Mouse (Mus musculus): Measurements from ENCODE around the gene Crocc2. TPM values are rescaled to one million over a fixed set of nuclear protein-coding genes. Genes with fewer than 3 reads are reported as not detected.

Crocc2 gene
- polyA plus RNA-seq, 1 experiment from 2014 or later = 0.33 TPM

DNA sequence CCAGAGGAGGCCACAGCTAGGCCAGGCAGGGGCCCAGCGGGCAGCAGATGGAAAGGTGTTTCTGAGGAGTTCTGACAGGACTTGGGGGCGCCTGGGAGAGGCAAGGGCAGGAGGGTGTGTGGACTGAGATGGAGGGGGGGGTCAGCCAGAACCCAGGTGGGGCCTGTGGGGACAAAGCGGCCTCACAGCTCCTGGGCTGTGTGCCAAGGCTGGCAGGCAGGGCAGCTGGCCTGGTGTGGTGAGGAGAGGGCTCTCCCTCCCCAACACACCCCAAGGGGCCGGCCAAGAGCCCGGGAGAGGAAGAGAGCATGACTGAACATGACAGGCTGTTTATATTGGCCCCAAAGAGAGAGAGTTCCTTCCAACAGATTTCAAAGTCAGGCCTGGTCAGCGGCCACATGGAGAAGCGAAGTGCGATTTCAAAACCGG lies 41.7 kb downstream of the Crocc2 start:
- WGBS = 48% methylated on average over 9 of the region's 9 CpGs
- Histone ChIP-seq H3K4me1 (peaks cover 88% of the 10 kb centered on the region), H3K4me3 (no peak overlapping the region), H3K27me3 (ENCODE audit: low read depth, poor library complexity, severe bottlenecking) (no peaks in the 10 kb centered on the region), H3K27ac (peak overlapping the region; percentile 81), H3K36me3 (no peaks in the 10 kb centered on the region), H3K9me3 (replicated peaks) (no peaks in the 10 kb centered on the region)
- peak; percentile 39 for DNase-seq (ENCODE audit: low spot score)

GRCm38 (mm10) chr1:93211019-93211418 lies 42.5 kb downstream of the Crocc2 start:
- Histone ChIP-seq H3K36me3 (no peaks in the 10 kb centered on the region), H3K4me1 (peaks cover 88% of the 10 kb centered on the region), H3K27ac (peak overlapping the region; percentile 83), H3K9me3 (replicated peaks) (no peaks in the 10 kb centered on the region), H3K27me3 (ENCODE audit: low read depth, poor library complexity, severe bottlenecking) (no peaks in the 10 kb centered on the region), H3K4me3 (no peak overlapping the region)
- DNase-seq (ENCODE audit: low spot score) = no peak
- 92% methylated on average over 11 of the region's 11 CpGs for WGBS

- 58% methylated on average over 10 of the region's 10 CpGs for WGBS
- Histone ChIP-seq H3K4me1 (peaks cover 88% of the 10 kb centered on the region), H3K27ac (peak overlapping the region; percentile 83), H3K27me3 (ENCODE audit: low read depth, poor library complexity, severe bottlenecking) (no peaks in the 10 kb centered on the region), H3K4me3 (no peak overlapping the region), H3K9me3 (replicated peaks) (no peaks in the 10 kb centered on the region), H3K36me3 (no peaks in the 10 kb centered on the region)
- DNase-seq (ENCODE audit: low spot score) = no peak
Observed at GRCm38 (mm10) chr1:93211549-93212220, 43.2 kb downstream of the Crocc2 start.

DNA sequence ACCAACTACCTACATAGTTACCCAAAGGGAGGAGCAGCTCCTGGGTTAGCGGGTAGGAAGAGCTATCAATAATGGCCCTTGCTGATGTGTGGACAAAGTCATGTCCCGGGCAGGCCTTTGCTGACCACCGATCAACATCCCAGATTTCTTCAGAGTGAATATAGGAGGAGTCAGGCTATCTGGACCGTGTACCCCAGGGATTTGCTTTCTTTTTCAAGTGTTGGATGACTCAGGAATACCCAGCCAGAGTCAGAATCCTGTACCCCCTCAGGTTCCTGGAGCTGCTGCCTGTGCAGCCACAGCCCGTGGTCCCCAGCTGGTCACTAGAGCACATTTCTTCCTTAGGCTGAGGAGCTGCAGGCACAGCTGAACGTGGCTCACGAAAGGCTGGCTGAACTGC lies 43.9 kb downstream of the Crocc2 start:
- no peaks in the 10 kb centered on the region for H3K27me3 ChIP-seq (ENCODE audit: low read depth, poor library complexity, severe bottlenecking)
- H3K9me3 ChIP-seq (replicated peaks) = no peaks in the 10 kb centered on the region
- no peak for DNase-seq (ENCODE audit: low spot score)
- no peaks in the 10 kb centered on the region for H3K36me3 ChIP-seq
- peaks cover 90% of the 10 kb centered on the region for H3K4me1 ChIP-seq
- peak overlapping the region; percentile 83; the same call in 1 of the 2 replicates for H3K27ac ChIP-seq
- no peak overlapping the region for H3K4me3 ChIP-seq
- 80% methylated on average over 7 of the region's 7 CpGs for WGBS

GRCm38 (mm10) chr1:93214612-93215011 lies 46.1 kb downstream of the Crocc2 start:
- 67% methylated on average over 5 of the region's 5 CpGs for WGBS
- peaks cover 88% of the 10 kb centered on the region for H3K4me1 ChIP-seq
- H3K27ac ChIP-seq = peak overlapping the region; percentile 83
- no peak for DNase-seq (ENCODE audit: low spot score)
- H3K4me3 ChIP-seq = no peak overlapping the region
- H3K36me3 ChIP-seq = no peaks in the 10 kb centered on the region
- no peaks in the 10 kb centered on the region for H3K27me3 ChIP-seq (ENCODE audit: low read depth, poor library complexity, severe bottlenecking)
- H3K9me3 ChIP-seq (replicated peaks) = no peaks in the 10 kb centered on the region

DNA sequence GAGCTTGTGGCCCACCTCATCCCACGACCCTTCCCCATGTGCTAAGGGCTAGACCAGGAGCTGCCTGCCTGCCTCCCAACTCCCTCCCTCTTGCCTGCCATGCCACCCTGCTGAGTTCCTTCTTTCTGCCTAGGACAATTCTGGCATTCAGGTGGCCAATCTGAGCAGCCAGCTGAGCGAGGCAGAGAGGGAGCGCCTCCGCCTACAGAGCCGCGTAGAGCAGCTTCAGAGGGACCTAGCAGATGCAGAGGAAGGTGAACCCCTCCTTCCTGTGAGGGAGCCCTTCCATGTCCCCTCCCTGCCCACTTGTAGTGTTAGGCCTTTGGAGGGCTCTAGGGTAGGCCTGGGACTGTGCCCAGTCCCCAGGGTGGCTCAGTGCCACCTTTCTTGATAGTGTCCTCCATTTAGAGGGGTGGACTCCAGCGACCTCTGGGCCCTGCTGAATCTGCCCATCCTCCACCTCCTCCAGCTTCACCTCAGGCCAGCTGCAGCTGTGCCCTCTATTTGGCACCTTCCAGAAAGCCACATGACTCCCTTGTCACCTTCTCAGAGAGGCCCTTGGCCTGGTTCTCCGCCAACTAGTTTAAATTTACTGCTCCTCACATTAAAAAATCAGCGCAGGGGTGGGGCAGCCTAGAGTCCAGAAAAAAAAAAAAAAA lies 48.4 kb downstream of the Crocc2 start:
- H3K27me3 ChIP-seq (ENCODE audit: low read depth, poor library complexity, severe bottlenecking) = no peaks in the 10 kb centered on the region
- no peaks in the 10 kb centered on the region for H3K36me3 ChIP-seq
- H3K27ac ChIP-seq = peak overlapping the region; percentile 83
- no peaks in the 10 kb centered on the region for H3K9me3 ChIP-seq (replicated peaks)
- no peak overlapping the region for H3K4me3 ChIP-seq
- WGBS = 64% methylated on average over 9 of the region's 9 CpGs
- no peak for DNase-seq (ENCODE audit: low spot score)
- peaks cover 85% of the 10 kb centered on the region for H3K4me1 ChIP-seq

- H3K27me3 ChIP-seq (ENCODE audit: low read depth, poor library complexity, severe bottlenecking) = no peaks in the 10 kb centered on the region
- no peaks in the 10 kb centered on the region for H3K9me3 ChIP-seq (replicated peaks)
- H3K4me1 ChIP-seq = peaks cover 80% of the 10 kb centered on the region
- peak overlapping the region; percentile 83 for H3K27ac ChIP-seq
- WGBS = 35% methylated on average over 7 of the region's 7 CpGs
- no peaks in the 10 kb centered on the region for H3K36me3 ChIP-seq
- H3K4me3 ChIP-seq = no peak overlapping the region
- no peak for DNase-seq (ENCODE audit: low spot score)
Observed at GRCm38 (mm10) chr1:93217530-93217929, 49.0 kb downstream of the Crocc2 start.

- Histone ChIP-seq H3K4me1 (peaks cover 83% of the 10 kb centered on the region), H3K36me3 (no peaks in the 10 kb centered on the region), H3K27ac (peak overlapping the region; percentile 91), H3K27me3 (ENCODE audit: low read depth, poor library complexity, severe bottlenecking) (peaks cover 17% of the 10 kb centered on the region), H3K4me3 (0 out of 2 replicates have a peak overlapping the region, but pooled peaks have one; percentile 4), H3K9me3 (replicated peaks) (no peaks in the 10 kb centered on the region)
- DNase-seq (ENCODE audit: low spot score) = peak; percentile 61
- 43% methylated on average over 7 of the region's 7 CpGs for WGBS
Observed at GRCm38 (mm10) chr1:93220776-93221175, 52.3 kb downstream of the Crocc2 start.

DNA sequence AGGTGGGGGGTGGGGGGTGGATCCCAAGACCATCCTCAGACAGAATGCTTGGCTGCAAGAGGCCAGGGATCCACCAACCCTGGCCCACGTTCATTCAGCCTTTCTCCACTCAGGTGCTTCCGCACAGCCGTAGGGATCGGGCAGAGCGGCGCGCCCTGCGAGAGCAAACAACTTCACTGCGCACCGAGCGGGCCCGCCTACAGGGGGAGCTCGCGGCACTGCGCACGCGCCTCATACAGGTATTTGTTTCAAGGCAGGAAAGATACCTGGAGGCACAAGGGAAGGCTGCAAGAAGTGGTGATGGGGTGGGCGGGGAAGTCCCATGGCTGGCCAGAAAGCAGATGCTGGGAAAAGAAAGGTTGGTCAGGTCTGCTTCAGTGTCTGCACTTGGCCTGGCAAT lies 55.4 kb downstream of the Crocc2 start:
- Histone ChIP-seq H3K27me3 (ENCODE audit: low read depth, poor library complexity, severe bottlenecking) (peaks cover 17% of the 10 kb centered on the region), H3K36me3 (no peaks in the 10 kb centered on the region), H3K27ac (peak overlapping the region; percentile 89), H3K9me3 (replicated peaks) (no peaks in the 10 kb centered on the region), H3K4me1 (peaks cover 85% of the 10 kb centered on the region), H3K4me3 (no peak overlapping the region)
- DNase-seq (ENCODE audit: low spot score) = peak; percentile 80
- WGBS = 8% methylated on average over 18 of the region's 18 CpGs

GRCm38 (mm10) chr1:93225226-93225625 lies 56.7 kb downstream of the Crocc2 start:
- H3K4me3 ChIP-seq = 0 out of 2 replicates have a peak overlapping the region, but pooled peaks have one; percentile 3
- H3K27ac ChIP-seq = peak overlapping the region; percentile 89
- no peaks in the 10 kb centered on the region for H3K36me3 ChIP-seq
- H3K9me3 ChIP-seq (replicated peaks) = no peaks in the 10 kb centered on the region
- H3K27me3 ChIP-seq (ENCODE audit: low read depth, poor library complexity, severe bottlenecking) = peaks cover 17% of the 10 kb centered on the region
- no peak for DNase-seq (ENCODE audit: low spot score)
- 39% methylated on average over 4 of the region's 4 CpGs for WGBS
- peaks cover 79% of the 10 kb centered on the region for H3K4me1 ChIP-seq

GRCm38 (mm10) chr1:93225731-93226520 lies 57.4 kb downstream of the Crocc2 start:
- no peak overlapping the region for H3K4me3 ChIP-seq
- no peak for DNase-seq (ENCODE audit: low spot score)
- WGBS = 80% methylated on average over 5 of the region's 5 CpGs
- H3K27ac ChIP-seq = peak overlapping the region; percentile 89
- peaks cover 72% of the 10 kb centered on the region for H3K4me1 ChIP-seq
- no peaks in the 10 kb centered on the region for H3K36me3 ChIP-seq
- H3K9me3 ChIP-seq (replicated peaks) = no peaks in the 10 kb centered on the region
- H3K27me3 ChIP-seq (ENCODE audit: low read depth, poor library complexity, severe bottlenecking) = peaks cover 17% of the 10 kb centered on the region

DNA sequence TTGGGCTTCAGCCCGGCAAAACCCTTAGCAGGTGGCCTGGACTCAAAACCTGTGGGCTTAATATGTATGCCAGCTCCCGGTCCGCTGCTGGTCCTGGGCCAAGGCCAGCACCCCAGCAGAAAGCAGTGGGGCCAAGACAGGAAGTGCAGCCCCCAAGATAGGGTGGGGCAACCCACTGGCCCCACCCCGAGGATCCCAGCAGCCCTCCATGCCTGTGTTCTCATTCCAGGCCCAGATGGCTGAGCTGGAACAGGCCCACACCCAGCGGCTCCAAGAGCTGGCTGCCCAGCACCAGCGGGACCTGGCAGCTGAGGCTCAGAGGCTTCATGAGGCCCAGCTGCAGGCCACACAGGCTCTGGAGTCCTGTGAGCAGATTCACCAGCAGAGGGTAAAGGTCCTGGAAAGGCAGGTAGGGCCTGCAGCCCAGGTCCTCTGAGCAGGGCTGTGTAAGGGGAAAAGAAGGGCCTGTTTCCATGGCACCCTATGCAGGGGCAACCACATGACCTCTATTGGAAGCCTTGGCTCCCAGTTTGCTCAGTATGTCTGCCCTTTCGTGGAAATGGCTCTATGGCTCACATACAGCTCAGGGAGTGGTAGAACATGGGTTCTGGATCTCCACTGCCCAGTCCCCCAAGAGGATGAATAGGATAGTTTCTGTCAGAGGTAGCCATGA lies 58.9 kb downstream of the Crocc2 start:
- Histone ChIP-seq H3K27me3 (ENCODE audit: low read depth, poor library complexity, severe bottlenecking) (peaks cover 17% of the 10 kb centered on the region), H3K4me1 (peaks cover 71% of the 10 kb centered on the region), H3K4me3 (no peak overlapping the region), H3K27ac (peak overlapping the region; percentile 89), H3K9me3 (replicated peaks) (no peaks in the 10 kb centered on the region), H3K36me3 (no peaks in the 10 kb centered on the region)
- 88% methylated on average over 7 of the region's 7 CpGs for WGBS
- no peak for DNase-seq (ENCODE audit: low spot score)
